Mouse (Mus musculus) C2C12 (cell line): ENCODE data around the gene Bri3bp. TPM values are rescaled to one million over a fixed set of nuclear protein-coding genes. Genes with fewer than 3 reads are reported as not detected.

Experiments
- H3K27me3 ChIP-seq: one replicate; pipeline ENCODE4 v1.6.1; 2011; ENCODE audit not compliant: control insufficient read depth, insufficient read depth, insufficient read length
- H3K36me3 ChIP-seq: one replicate; pipeline ENCODE4 v1.6.1; 2011; ENCODE audit not compliant: control insufficient read depth, insufficient read depth
- H3K4me3 ChIP-seq: one replicate; pipeline ENCODE4 v1.5.1; 2011; ENCODE audit warnings: mild to moderate bottlenecking, control low read depth; ENCODE audit not compliant: poor library complexity, insufficient read depth, severe bottlenecking
- H3K79me2 ChIP-seq: one replicate; pipeline ENCODE4 v1.6.1; 2011; ENCODE audit not compliant: control insufficient read depth, insufficient read depth
- H3K79me3 ChIP-seq: one replicate; pipeline ENCODE4 v1.6.1; 2011; ENCODE audit warnings: low read depth, control low read depth
- H3ac ChIP-seq: one replicate; pipeline ENCODE3; 2011; ENCODE audit warnings: low read depth; ENCODE audit not compliant: control insufficient read depth, insufficient read length
- CEBPB ChIP-seq: IDR thresholded peaks from one replicate; pipeline ENCODE4 v1.6.1; 2011; ENCODE audit warnings: low read depth, mild to moderate bottlenecking, control low read depth, moderate library complexity
- CTCF ChIP-seq: IDR thresholded peaks from one replicate; pipeline ENCODE4 v1.5.1; 2011; ENCODE audit not compliant: control insufficient read depth, insufficient read depth, insufficient read length
- FOSL1 ChIP-seq: IDR thresholded peaks from one replicate; pipeline ENCODE4 v1.8.0; 2011; ENCODE audit warnings: mild to moderate bottlenecking, low read length; ENCODE audit not compliant: poor library complexity, insufficient read depth, severe bottlenecking
- MAX ChIP-seq: IDR thresholded peaks from one replicate; pipeline ENCODE4 v1.6.1; 2011; ENCODE audit warnings: mild to moderate bottlenecking, control low read depth
- MYOD1 ChIP-seq: IDR thresholded peaks from one replicate; pipeline ENCODE4 v1.6.1; 2011; ENCODE audit warnings: low read depth; ENCODE audit not compliant: control insufficient read depth, insufficient read length
- MYOG ChIP-seq: IDR thresholded peaks from one replicate; pipeline ENCODE4 v1.6.1; 2011; ENCODE audit not compliant: control insufficient read depth, insufficient read length; ENCODE audit errors: extremely low read depth
- USF1 ChIP-seq: IDR thresholded peaks from one replicate; pipeline ENCODE4 v1.6.1; 2011; ENCODE audit warnings: low read depth, mild to moderate bottlenecking, control low read depth, moderate library complexity
- polyA plus RNA-seq: library from polyadenylated mRNA; unstranded; fragments of >200 nt; fragmentation: generic; extraction: Trizol; gene quantifications from one replicate; pipeline ENCODE4 v1.2.1, GENCODE M21; 2012; ENCODE audit warnings: missing spikeins

Bri3bp gene
- polyA plus RNA-seq, 1 experiment = 29.4 TPM

DNA sequence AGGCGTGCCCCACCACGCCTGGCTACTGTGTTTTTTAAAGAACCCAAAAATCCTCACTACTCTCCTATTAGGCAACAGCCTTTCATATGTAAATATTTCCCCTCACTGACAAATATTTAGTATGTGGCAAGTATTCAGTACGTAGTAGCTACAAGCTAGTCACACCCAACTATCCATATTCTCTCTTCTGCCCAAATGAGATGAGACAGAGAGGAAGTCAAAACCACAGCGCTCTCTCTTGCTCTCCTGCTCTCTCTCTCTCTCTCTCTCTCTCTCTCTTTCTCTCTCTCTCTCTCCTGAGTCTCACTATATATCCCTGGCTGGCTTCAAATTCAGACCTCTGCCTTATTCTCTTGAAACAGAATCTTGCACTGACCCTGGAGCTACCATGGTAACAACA is 3.2 kb downstream of the Bri3bp start:
- H3K36me3 ChIP-seq = no peaks in the 10 kb centered on the region

GRCm38 (mm10) chr5:125446344-125446743 is 5.0 kb downstream of the Bri3bp start:
- no peaks in the 10 kb centered on the region for H3K27me3 ChIP-seq
- TF ChIP-seq CTCF (no peak), FOSL1 (no peak), MAX (no peak), USF1 (no peak), CEBPB (no peak), MYOG (no peak), MYOD1 (no peak)
- H3K36me3 ChIP-seq = peaks cover under 1% of the 10 kb centered on the region
- peaks cover 30% of the 10 kb centered on the region for H3K79me3 ChIP-seq
- H3K79me2 ChIP-seq = peaks cover 89% of the 10 kb centered on the region
- H3K4me3 ChIP-seq = no peak overlapping the region
- H3ac ChIP-seq = no peak overlapping the region

More for the DNA sequence above, 3.2 kb downstream of the Bri3bp start:
- TF ChIP-seq MAX = no peak
- TF ChIP-seq CTCF = no peak
- no peak for TF ChIP-seq FOSL1
- no peak for TF ChIP-seq CEBPB
- no peak for TF ChIP-seq MYOD1
- TF ChIP-seq USF1 = no peak
- no peak for TF ChIP-seq MYOG
- Histone ChIP-seq H3K4me3 (no peak overlapping the region), H3ac (no peak overlapping the region), H3K79me3 (peaks cover 21% of the 10 kb centered on the region), H3K27me3 (no peaks in the 10 kb centered on the region), H3K79me2 (peaks cover 74% of the 10 kb centered on the region)

- Histone ChIP-seq H3K79me3 (peaks cover 24% of the 10 kb centered on the region), H3K27me3 (no peaks in the 10 kb centered on the region), H3K4me3 (no peak overlapping the region), H3K79me2 (peaks cover 82% of the 10 kb centered on the region), H3ac (no peak overlapping the region), H3K36me3 (peaks cover 6% of the 10 kb centered on the region)
- no peak for TF ChIP-seq USF1
- no peak for TF ChIP-seq MYOG
- no peak for TF ChIP-seq FOSL1
- TF ChIP-seq MAX = no peak
- TF ChIP-seq CEBPB = no peak
- no peak for TF ChIP-seq CTCF
- no peak for TF ChIP-seq MYOD1
Observed at GRCm38 (mm10) chr5:125448026-125448425, 6.7 kb downstream of the Bri3bp start.

DNA sequence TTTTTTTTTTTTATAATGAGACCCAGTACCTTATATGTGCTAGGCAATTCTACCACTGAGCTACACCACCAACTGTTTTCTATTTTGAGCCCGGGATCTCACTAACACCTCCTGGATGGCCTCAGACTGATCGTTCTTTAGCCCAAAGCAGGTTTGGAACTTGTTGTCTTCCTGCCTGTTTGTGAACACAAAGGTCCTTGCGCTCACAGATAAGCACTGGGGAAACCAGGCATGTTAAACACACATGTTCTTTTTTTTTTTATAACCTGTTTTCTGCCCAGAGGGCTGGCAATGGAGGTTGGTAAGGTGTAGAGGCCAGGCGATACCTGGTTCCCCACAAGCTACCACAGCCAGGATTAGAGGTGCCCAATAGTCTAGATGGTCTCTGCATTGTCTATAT is 7.3 kb downstream of the Bri3bp start:
- H3K27me3 ChIP-seq = no peaks in the 10 kb centered on the region
- peaks cover 76% of the 10 kb centered on the region for H3K79me2 ChIP-seq
- H3K79me3 ChIP-seq = peaks cover 22% of the 10 kb centered on the region
- peaks cover 12% of the 10 kb centered on the region for H3K36me3 ChIP-seq
- H3K4me3 ChIP-seq = no peak overlapping the region
- no peak overlapping the region for H3ac ChIP-seq
- no peak for TF ChIP-seq CTCF
- TF ChIP-seq USF1 = no peak

GRCm38 (mm10) chr5:125449306-125449705 is 7.9 kb downstream of the Bri3bp start:
- peaks cover 19% of the 10 kb centered on the region for H3K79me3 ChIP-seq
- H3K36me3 ChIP-seq = peaks cover 15% of the 10 kb centered on the region
- no peak overlapping the region for H3K4me3 ChIP-seq
- TF ChIP-seq CEBPB (no peak), FOSL1 (no peak), MAX (no peak), CTCF (no peak), MYOD1 (no peak), MYOG (no peak), USF1 (no peak)
- H3ac ChIP-seq = no peak overlapping the region
- H3K79me2 ChIP-seq = peaks cover 69% of the 10 kb centered on the region
- H3K27me3 ChIP-seq = no peaks in the 10 kb centered on the region

GRCm38 (mm10) chr5:125452573-125452972 is 11.2 kb downstream of the Bri3bp start:
- Histone ChIP-seq H3K79me2 (peaks cover 39% of the 10 kb centered on the region), H3K36me3 (peaks cover 25% of the 10 kb centered on the region), H3K4me3 (no peak overlapping the region), H3ac (no peak overlapping the region), H3K27me3 (no peaks in the 10 kb centered on the region), H3K79me3 (peaks cover 15% of the 10 kb centered on the region)
- TF ChIP-seq FOSL1 (no peak), USF1 (no peak), CEBPB (peak; percentile 1)
